Mouse (Mus musculus): Measurements from ENCODE around the gene Grin2b. TPM values are rescaled to one million over a fixed set of nuclear protein-coding genes. Genes with fewer than 3 reads are reported as not detected.
A peak's percentile ranks its signal among the peaks of the same experiment; 100 is the strongest.

Grin2b gene
- polyA plus RNA-seq, 1 experiment from 2014 or later = 4.3 TPM

GRCm38 (mm10) chr6:135865832-135866231, 307.5 kb downstream of the Grin2b start:
- no peak overlapping the region for H3K9ac ChIP-seq
- H3K9me3 ChIP-seq = no peaks in the 10 kb centered on the region
- no peak overlapping the region for H3K4me3 ChIP-seq
- 82% methylated on average over 7 of the region's 7 CpGs for WGBS
- H3K27ac ChIP-seq = no peak overlapping the region
- H3K4me1 ChIP-seq = no peaks in the 10 kb centered on the region
- ATAC-seq (ENCODE audit: low FRiP score, low read depth) = no peak
- H3K4me2 ChIP-seq (replicated peaks) = no peak overlapping the region
- H3K27me3 ChIP-seq = 0 out of 2 replicates have a peak, but pooled peaks cover 4% of the 10 kb centered on the region
- no peaks in the 10 kb centered on the region for H3K36me3 ChIP-seq

GRCm38 (mm10) chr6:135863965-135864364, 309.3 kb downstream of the Grin2b start:
- H3K9ac ChIP-seq = no peak overlapping the region
- no peaks in the 10 kb centered on the region for H3K9me3 ChIP-seq
- no peaks in the 10 kb centered on the region for H3K4me1 ChIP-seq
- no peaks in the 10 kb centered on the region for H3K36me3 ChIP-seq
- H3K27ac ChIP-seq = no peak overlapping the region
- no peak for ATAC-seq (ENCODE audit: low FRiP score, low read depth)
- no peak overlapping the region for H3K4me3 ChIP-seq
- no peak overlapping the region for H3K4me2 ChIP-seq (replicated peaks)
- 73% methylated on average over 5 of the region's 5 CpGs for WGBS
- peaks cover 7% of the 10 kb centered on the region; the same call in 1 of the 2 replicates for H3K27me3 ChIP-seq

GRCm38 (mm10) chr6:135859502-135859901, 313.8 kb downstream of the Grin2b start:
- Histone ChIP-seq H3K4me3 (no peak overlapping the region), H3K9me3 (no peaks in the 10 kb centered on the region), H3K27me3 (peaks cover 7% of the 10 kb centered on the region; the same call in 1 of the 2 replicates), H3K4me1 (peaks cover 17% of the 10 kb centered on the region), H3K36me3 (no peaks in the 10 kb centered on the region), H3K9ac (no peak overlapping the region), H3K27ac (no peak overlapping the region), H3K4me2 (replicated peaks) (no peak overlapping the region)
- 65% methylated on average over 8 of the region's 8 CpGs for WGBS
- ATAC-seq (ENCODE audit: low FRiP score, low read depth) = no peak

- no peaks in the 10 kb centered on the region for H3K9me3 ChIP-seq
- no peaks in the 10 kb centered on the region for H3K27me3 ChIP-seq
- no peak overlapping the region for H3K4me3 ChIP-seq
- no peak overlapping the region for H3K27ac ChIP-seq
- no peaks in the 10 kb centered on the region for H3K36me3 ChIP-seq
- no peak overlapping the region for H3K9ac ChIP-seq
- H3K4me1 ChIP-seq = peaks cover 23% of the 10 kb centered on the region
- no peak overlapping the region for H3K4me2 ChIP-seq (replicated peaks)
- peak; percentile 59 for ATAC-seq (ENCODE audit: low FRiP score, low read depth)
- 57% methylated on average over 8 of the region's 8 CpGs for WGBS
These were observed 319.1 kb downstream of the Grin2b start for GRCm38 (mm10) chr6:135854173-135854591.

GRCm38 (mm10) chr6:135843755-135844154, 329.6 kb downstream of the Grin2b start:
- ATAC-seq (ENCODE audit: low FRiP score, low read depth) = no peak
- no peak overlapping the region for H3K4me3 ChIP-seq
- no peak overlapping the region for H3K9ac ChIP-seq
- H3K9me3 ChIP-seq = no peaks in the 10 kb centered on the region
- no peaks in the 10 kb centered on the region for H3K36me3 ChIP-seq
- H3K27me3 ChIP-seq = no peaks in the 10 kb centered on the region
- no peaks in the 10 kb centered on the region for H3K4me1 ChIP-seq
- 69% methylated on average over 3 of the region's 3 CpGs for WGBS
- no peak overlapping the region for H3K4me2 ChIP-seq (replicated peaks)
- H3K27ac ChIP-seq = no peak overlapping the region

GRCm38 (mm10) chr6:135836353-135836752, 337.0 kb downstream of the Grin2b start:
- Histone ChIP-seq H3K4me2 (replicated peaks) (no peak overlapping the region), H3K9me3 (no peaks in the 10 kb centered on the region), H3K27ac (no peak overlapping the region), H3K27me3 (peaks cover 4% of the 10 kb centered on the region; the same call in 1 of the 2 replicates), H3K4me3 (no peak overlapping the region), H3K36me3 (no peaks in the 10 kb centered on the region), H3K9ac (no peak overlapping the region), H3K4me1 (no peaks in the 10 kb centered on the region)
- WGBS = 91% methylated on average over 4 of the region's 4 CpGs
- ATAC-seq (ENCODE audit: low FRiP score, low read depth) = no peak

GRCm38 (mm10) chr6:135833542-135833941, 339.8 kb downstream of the Grin2b start:
- no peak for ATAC-seq (ENCODE audit: low FRiP score, low read depth)

GRCm38 (mm10) chr6:135832041-135832440, 341.3 kb downstream of the Grin2b start:
- no peak for ATAC-seq (ENCODE audit: low FRiP score, low read depth)
- no peak overlapping the region for H3K27ac ChIP-seq

More at GRCm38 (mm10) chr6:135833542-135833941, 339.8 kb downstream of the Grin2b start:
- H3K36me3 ChIP-seq = no peaks in the 10 kb centered on the region
- H3K9ac ChIP-seq = no peak overlapping the region
- no peak overlapping the region for H3K4me2 ChIP-seq (replicated peaks)
- H3K27me3 ChIP-seq = peaks cover 4% of the 10 kb centered on the region; the same call in 1 of the 2 replicates
- H3K4me1 ChIP-seq = peaks cover 4% of the 10 kb centered on the region; the same call in 1 of the 2 replicates
- no peak overlapping the region for H3K27ac ChIP-seq
- H3K4me3 ChIP-seq = no peak overlapping the region
- no peaks in the 10 kb centered on the region for H3K9me3 ChIP-seq
- 69% methylated on average over 5 of the region's 5 CpGs for WGBS

GRCm38 (mm10) chr6:135831032-135831431, 342.3 kb downstream of the Grin2b start:
- Histone ChIP-seq H3K27ac (no peak overlapping the region), H3K4me3 (no peak overlapping the region), H3K36me3 (no peaks in the 10 kb centered on the region), H3K9me3 (no peaks in the 10 kb centered on the region), H3K27me3 (peaks cover 1% of the 10 kb centered on the region; the same call in 1 of the 2 replicates), H3K4me2 (replicated peaks) (no peak overlapping the region), H3K4me1 (peaks cover 4% of the 10 kb centered on the region; the same call in 1 of the 2 replicates), H3K9ac (no peak overlapping the region)
- ATAC-seq (ENCODE audit: low FRiP score, low read depth) = no peak
- 100% methylated on average over 1 of the region's 1 CpGs for WGBS

More at GRCm38 (mm10) chr6:135832041-135832440, 341.3 kb downstream of the Grin2b start:
- Histone ChIP-seq H3K9ac (no peak overlapping the region), H3K9me3 (no peaks in the 10 kb centered on the region), H3K4me1 (peaks cover 4% of the 10 kb centered on the region; the same call in 1 of the 2 replicates), H3K4me3 (no peak overlapping the region), H3K27me3 (peaks cover 4% of the 10 kb centered on the region; the same call in 1 of the 2 replicates), H3K4me2 (replicated peaks) (no peak overlapping the region), H3K36me3 (no peaks in the 10 kb centered on the region)
- 88% methylated on average over 3 of the region's 3 CpGs for WGBS

GRCm38 (mm10) chr6:135829458-135829857, 343.9 kb downstream of the Grin2b start:
- no peaks in the 10 kb centered on the region for H3K9me3 ChIP-seq
- H3K4me2 ChIP-seq (replicated peaks) = no peak overlapping the region
- H3K36me3 ChIP-seq = no peaks in the 10 kb centered on the region
- WGBS = 57% methylated on average over 7 of the region's 7 CpGs
- H3K4me3 ChIP-seq = no peak overlapping the region
- no peaks in the 10 kb centered on the region for H3K27me3 ChIP-seq
- no peak overlapping the region for H3K9ac ChIP-seq
- ATAC-seq (ENCODE audit: low FRiP score, low read depth) = no peak
- no peak overlapping the region for H3K27ac ChIP-seq
- H3K4me1 ChIP-seq = peaks cover 4% of the 10 kb centered on the region; the same call in 1 of the 2 replicates

- H3K36me3 ChIP-seq = no peaks in the 10 kb centered on the region
- no peak for ATAC-seq (ENCODE audit: low FRiP score, low read depth)
- no peak overlapping the region for H3K4me2 ChIP-seq (replicated peaks)
- no peak overlapping the region for H3K27ac ChIP-seq
- H3K9ac ChIP-seq = no peak overlapping the region
- no peaks in the 10 kb centered on the region for H3K27me3 ChIP-seq
- no peaks in the 10 kb centered on the region for H3K9me3 ChIP-seq
- WGBS = 41% methylated on average over 4 of the region's 4 CpGs
- H3K4me1 ChIP-seq = peaks cover 4% of the 10 kb centered on the region; the same call in 1 of the 2 replicates
- no peak overlapping the region for H3K4me3 ChIP-seq
These were observed 344.3 kb downstream of the Grin2b start for GRCm38 (mm10) chr6:135828976-135829375.

GRCm38 (mm10) chr6:135827942-135828341, 345.4 kb downstream of the Grin2b start:
- Histone ChIP-seq H3K36me3 (no peaks in the 10 kb centered on the region), H3K4me1 (peaks cover 4% of the 10 kb centered on the region; the same call in 1 of the 2 replicates), H3K9me3 (no peaks in the 10 kb centered on the region), H3K9ac (no peak overlapping the region), H3K4me3 (no peak overlapping the region), H3K27ac (no peak overlapping the region), H3K4me2 (replicated peaks) (no peak overlapping the region), H3K27me3 (no peaks in the 10 kb centered on the region)
- WGBS = 26% methylated on average over 4 of the region's 4 CpGs
- no peak for ATAC-seq (ENCODE audit: low FRiP score, low read depth)

- H3K4me3 ChIP-seq = no peak overlapping the region
- no peaks in the 10 kb centered on the region for H3K9me3 ChIP-seq
- H3K36me3 ChIP-seq = no peaks in the 10 kb centered on the region
- WGBS = 76% methylated on average over 3 of the region's 3 CpGs
- H3K27me3 ChIP-seq = no peaks in the 10 kb centered on the region
- H3K4me1 ChIP-seq = peaks cover 4% of the 10 kb centered on the region; the same call in 1 of the 2 replicates
- ATAC-seq (ENCODE audit: low FRiP score, low read depth) = no peak
- H3K4me2 ChIP-seq (replicated peaks) = no peak overlapping the region
- H3K9ac ChIP-seq = no peak overlapping the region
- H3K27ac ChIP-seq = no peak overlapping the region
These were observed 346.0 kb downstream of the Grin2b start for GRCm38 (mm10) chr6:135827317-135827716.
